Mouse (Mus musculus) urinary bladder, postnatal 4 days (tissue): Measurements from ENCODE around the gene Zdhhc11.

ENCODE experiments used
- DNase-seq, 2 experiments: peaks; one replicate each; pipeline ENCODE4 v3.0.0; 2021 to 2022; ENCODE audit warnings: low spot score in 2 of 2

The Zdhhc11 gene

GRCm38 (mm10) chr13:73963551-73963950 is at the start of gene Zdhhc11:
Gene Zdhhc11, plus strand, starts transcription at chr13:73963851.
- DNase-seq, result no peak

- no peak for DNase-seq
These were observed 31.4 kb upstream of the Zdhhc11 start for GRCm38 (mm10) chr13:73932201-73932600.

- DNase-seq, result no peak
These were observed 26.7 kb upstream of the Zdhhc11 start for GRCm38 (mm10) chr13:73936938-73937320.

GRCm38 (mm10) chr13:73937321-73938176 is 26.1 kb upstream of the Zdhhc11 start, which contains the start of the genes Trip13 and Brd9:
Gene Trip13, minus strand, starts transcription at chr13:73937784.
Gene Brd9, plus strand, starts transcription at chr13:73937811.
- peak; percentile 91 to 96 for DNase-seq

- DNase-seq, result no peak
These were observed 25.5 kb upstream of the Zdhhc11 start for GRCm38 (mm10) chr13:73938177-73938560.

GRCm38 (mm10) chr13:73939101-73939500 is 24.6 kb upstream of the Zdhhc11 start:
- no peak for DNase-seq

GRCm38 (mm10) chr13:73944606-73945005 is 19.0 kb upstream of the Zdhhc11 start:
- no peak for DNase-seq

GRCm38 (mm10) chr13:73953551-73954130 is 10.0 kb upstream of the Zdhhc11 start:
- no peak for DNase-seq

- DNase-seq, result no peak
These were observed 9.0 kb upstream of the Zdhhc11 start for GRCm38 (mm10) chr13:73954666-73955065.

GRCm38 (mm10) chr13:73955531-73955930 is 8.1 kb upstream of the Zdhhc11 start:
- DNase-seq, result no peak

GRCm38 (mm10) chr13:73960117-73960652 is 3.5 kb upstream of the Zdhhc11 start:
- no peak for DNase-seq

- no peak for DNase-seq
These were observed 2.5 kb upstream of the Zdhhc11 start for GRCm38 (mm10) chr13:73961177-73961576.

- peak; percentile 70 to 73 for DNase-seq
These were observed 7.1 kb downstream of the Zdhhc11 start for GRCm38 (mm10) chr13:73970545-73971448.

- DNase-seq, result no peak
These were observed 10.9 kb downstream of the Zdhhc11 start for GRCm38 (mm10) chr13:73974523-73974922.

GRCm38 (mm10) chr13:73976935-73977334 is 13.3 kb downstream of the Zdhhc11 start:
- DNase-seq, result no peak

GRCm38 (mm10) chr13:73990325-73990724 is 26.7 kb downstream of the Zdhhc11 start:
- DNase-seq, result no peak

- no peak for DNase-seq
These were observed 27.1 kb downstream of the Zdhhc11 start for GRCm38 (mm10) chr13:73990761-73991160.

GRCm38 (mm10) chr13:73991267-73991666 is 27.6 kb downstream of the Zdhhc11 start:
- no peak for DNase-seq

- no peak for DNase-seq
These were observed 32.8 kb downstream of the Zdhhc11 start for GRCm38 (mm10) chr13:73996456-73996855.

GRCm38 (mm10) chr13:74000519-74000918 is 36.9 kb downstream of the Zdhhc11 start:
- no peak for DNase-seq

GRCm38 (mm10) chr13:74000961-74001360 is 37.3 kb downstream of the Zdhhc11 start:
- DNase-seq, result no peak

GRCm38 (mm10) chr13:74001492-74001891 is 37.8 kb downstream of the Zdhhc11 start:
- DNase-seq, result no peak
